Comparison of ENCODE assay signal across 18 mouse cellular contexts in the genomic region with DNA sequence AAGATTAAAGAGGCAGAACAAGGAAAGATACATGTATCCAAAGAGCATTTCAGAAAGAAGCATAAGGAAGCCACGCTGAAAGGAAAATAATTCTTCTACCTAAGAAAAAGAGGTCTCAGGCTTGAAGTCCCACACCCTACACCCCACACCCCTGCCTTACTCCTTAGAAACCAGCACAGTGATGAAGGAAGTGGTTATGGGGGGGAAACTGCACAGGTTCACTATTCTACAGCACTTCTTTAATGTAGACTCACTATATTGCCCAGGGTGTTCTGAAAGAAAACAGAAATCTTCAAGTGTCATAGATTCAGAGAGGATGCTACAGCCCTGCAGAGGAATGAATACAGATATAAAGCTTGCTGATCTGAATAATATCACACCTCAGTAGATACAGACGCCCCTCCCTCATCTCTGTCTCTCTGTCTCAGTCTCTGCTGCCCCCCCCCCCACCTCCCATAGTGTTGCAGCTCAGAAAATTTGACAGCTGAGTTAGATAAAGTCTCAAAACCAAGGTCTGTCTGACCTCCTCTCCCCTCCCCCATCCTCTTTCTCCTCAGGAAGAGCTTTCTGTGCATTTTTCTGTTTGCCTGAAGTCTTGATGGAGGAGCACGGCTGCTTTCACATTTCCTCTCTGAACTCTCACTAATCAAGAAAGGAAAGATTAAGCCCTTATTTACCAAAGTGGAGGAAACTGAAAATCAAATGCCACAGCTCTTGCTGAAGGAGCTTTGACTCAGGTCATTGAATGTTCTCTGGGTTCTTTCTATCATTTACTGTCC.
DNase-seq lines count a peak whose midpoint lies in the region; ATAC-seq and TF ChIP-seq lines count a peak whose summit lies in the region.
"Had no signal": no experiment of that assay in that cellular context is flagged by ENCODE, and none has a peak within 500 bp of the region (broad histone marks: within the 10 kb centered on the region; RNA-seq: fewer than 3 reads in every experiment).

No protein-coding gene starts in this region.

- H3K27ac ChIP-seq in heart, embryonic 10.5 days: peak overlapping the region; percentile 59
- H3K27ac ChIP-seq in forebrain, embryonic 11.5 days (ENCODE audit: low read depth, low read length): no peak overlapping the region
- H3K27ac ChIP-seq in lung, postnatal 0 days (ENCODE audit: low read length): no peak overlapping the region
- H3K27ac ChIP-seq: embryonic facial prominence, embryonic 15.5 days; liver, embryonic 12.5 days; midbrain, embryonic 13.5 days; stomach, postnatal 0 days had no signal

- H3K4me3 ChIP-seq in heart, embryonic 10.5 days: no peak overlapping the region
- H3K4me3 ChIP-seq in forebrain, embryonic 11.5 days (ENCODE audit: low read depth, low read length): no peak overlapping the region
- H3K4me3 ChIP-seq in lung, postnatal 0 days (ENCODE audit: low read depth, low read length): no peak overlapping the region
- H3K4me3 ChIP-seq: embryonic facial prominence, embryonic 15.5 days; liver, embryonic 12.5 days; midbrain, embryonic 13.5 days had no signal

- no peak for ATAC-seq in forebrain, embryonic 11.5 days (replicated peaks; ENCODE audit: low FRiP score)
- ATAC-seq in lung, postnatal 0 days: no peak
- ATAC-seq: forebrain, embryonic 14.5 days; hindbrain, embryonic 16.5 days; liver, embryonic 12.5 days; midbrain, embryonic 13.5 days had no signal

- no peaks in the 10 kb centered on the region for H3K27me3 ChIP-seq in heart, embryonic 10.5 days (ENCODE audit: insufficient read depth, poor library complexity, severe bottlenecking)
- no peaks in the 10 kb centered on the region for H3K27me3 ChIP-seq in forebrain, embryonic 11.5 days (ENCODE audit: control insufficient read depth, insufficient read depth, low read length)
- H3K27me3 ChIP-seq in lung, postnatal 0 days (replicated peaks; ENCODE audit: insufficient read depth, low read length): no peaks in the 10 kb centered on the region
- H3K27me3 ChIP-seq: embryonic facial prominence, embryonic 15.5 days; liver, embryonic 12.5 days; midbrain, embryonic 13.5 days had no signal

- intact Hi-C loops in heart, postnatal 10 days (cut with DNase I): no loop called here

- no peak for DNase-seq in heart, embryonic 10.5 days (ENCODE audit: low spot score)
- DNase-seq in heart, postnatal 10 days: no peak
- peak; percentile 47 to 49 for DNase-seq in spleen, postnatal 36 days (ENCODE audit: low spot score in 2 of 2)
- no peak for DNase-seq in spleen, postnatal 10 days (ENCODE audit: low spot score in 2 of 2)
- DNase-seq in thymus, adult 18-20 months: peak; percentile 36 to 74
- no peak for DNase-seq in forebrain, embryonic 11.5 days (ENCODE audit: low spot score)
- no peak for DNase-seq in liver
- no peak for DNase-seq in lung, postnatal 0 days (ENCODE audit: low spot score)
- DNase-seq: adrenal gland, postnatal 36 days; cerebellum, postnatal 25 days; kidney, adult 9 months had no signal

- no peaks in the 10 kb centered on the region for H3K36me3 ChIP-seq in heart, embryonic 10.5 days
- no peaks in the 10 kb centered on the region for H3K36me3 ChIP-seq in forebrain, embryonic 11.5 days (ENCODE audit: control insufficient read depth, insufficient read depth, low read length)
- H3K36me3 ChIP-seq in lung, postnatal 0 days (ENCODE audit: insufficient read depth, low read length): no peaks in the 10 kb centered on the region
- H3K36me3 ChIP-seq: embryonic facial prominence, embryonic 15.5 days; liver, embryonic 12.5 days; midbrain, embryonic 13.5 days had no signal

- no peaks in the 10 kb centered on the region for H3K9me3 ChIP-seq in heart, embryonic 10.5 days
- no peaks in the 10 kb centered on the region for H3K9me3 ChIP-seq in forebrain, embryonic 11.5 days (ENCODE audit: control insufficient read depth, low read length)
- H3K9me3 ChIP-seq in lung, postnatal 0 days (ENCODE audit: low read length): no peaks in the 10 kb centered on the region
- H3K9me3 ChIP-seq: embryonic facial prominence, embryonic 15.5 days; liver, embryonic 12.5 days; midbrain, embryonic 13.5 days had no signal

- TF ChIP-seq CTCF in lung, postnatal 0 days (IDR thresholded peaks at IDR 0.05): no peak

- TF ChIP-seq EP300 in lung, postnatal 0 days (IDR thresholded peaks at IDR 0.05): no peak

- no peak overlapping the region for H3K4me2 ChIP-seq in forebrain, embryonic 11.5 days (ENCODE audit: low read depth, low read length, severe bottlenecking)
- no peak overlapping the region for H3K4me2 ChIP-seq in lung, postnatal 0 days (replicated peaks; ENCODE audit: low read depth, low read length)
- H3K4me2 ChIP-seq: embryonic facial prominence, embryonic 15.5 days; heart, embryonic 11.5 days; liver, embryonic 12.5 days; midbrain, embryonic 13.5 days had no signal

- 58% methylated on average over 3 of the region's 3 CpGs for WGBS in heart, embryonic 10.5 days
- 77% methylated on average over 3 of the region's 3 CpGs for WGBS in forebrain, embryonic 11.5 days
- 41% methylated on average over 3 of the region's 3 CpGs for WGBS in lung, postnatal 0 days

- no peak overlapping the region for H3K9ac ChIP-seq in forebrain, embryonic 11.5 days (ENCODE audit: low read length)
- H3K9ac ChIP-seq in lung, postnatal 0 days (replicated peaks; ENCODE audit: low read depth): no peak overlapping the region
- H3K9ac ChIP-seq: embryonic facial prominence, embryonic 15.5 days; liver, embryonic 12.5 days; midbrain, embryonic 13.5 days had no signal

- H3K4me1 ChIP-seq in heart, embryonic 10.5 days: peaks cover 9% of the 10 kb centered on the region
- no peaks in the 10 kb centered on the region for H3K4me1 ChIP-seq in forebrain, embryonic 11.5 days (replicated peaks; ENCODE audit: control insufficient read depth, insufficient read depth, low read length)
- H3K4me1 ChIP-seq in lung, postnatal 0 days (ENCODE audit: insufficient read depth, low read depth, low read length): no peaks in the 10 kb centered on the region
- H3K4me1 ChIP-seq: embryonic facial prominence, embryonic 15.5 days; midbrain, embryonic 13.5 days had no signal

Comparison
In these comparisons a context has a peak if more than half of its experiments do, and no peak if none do; other contexts are left out.
1. DNase-seq: peak in spleen, postnatal 36 days (2 of 2) and thymus, adult 18-20 months (2 of 2); none in heart, embryonic 10.5 days (single experiment), heart, postnatal 10 days (0 of 2), spleen, postnatal 10 days (0 of 2), forebrain, embryonic 11.5 days (single experiment), liver (single experiment) and lung, postnatal 0 days (single experiment).